Mouse (Mus musculus) liver, adult 10 weeks (tissue): ENCODE measurements around the gene Zrsr1. TPM values are rescaled to one million over a fixed set of nuclear protein-coding genes. Genes with fewer than 3 reads are reported as not detected.

ENCODE experiments used
- polyA plus RNA-seq: library from polyadenylated mRNA; stranded (reverse); fragments of 350-450 nt; fragmentation: Illumina TruSeq; extraction: RNeasy Lipid Tissue Mini Kit (QIAGEN cat#74804); gene quantifications from one replicate; pipeline ENCODE4 v1.2.3, GENCODE M21; 2014; ENCODE audit warnings: low read depth, low replicate concordance

Zrsr1 gene
- polyA plus RNA-seq, result 23.2 TPM

GRCm38 (mm10) chr11:22971835-22972709, at the start of gene Zrsr1:
Zrsr1 (plus strand) TSS chr11:22972005.

GRCm38 (mm10) chr11:22981984-22982757, 10.4 kb downstream of the Zrsr1 start, which contains the start of the genes Gm28048 and Commd1:
Gm28048 (minus strand) TSS chr11:22982090.
Commd1 (minus strand) TSS chr11:22982382.

GRCm38 (mm10) chr11:22990393-22991126, 18.8 kb downstream of the Zrsr1 start, which contains the start of gene Cct4:
Cct4 (plus strand) TSS chr11:22990519.

GRCm38 (mm10) chr11:23007481-23008180, 35.8 kb downstream of the Zrsr1 start, which contains the start of gene Fam161a:
Fam161a (plus strand) TSS chr11:23007531.

Other genes with a start within 250 kb of the Zrsr1 start
- gene B3gnt2, start 111.0 kb upstream of the Zrsr1 start, polyA plus RNA-seq, result 4.4 TPM
- gene Gm28048, start 10.1 kb downstream of the Zrsr1 start, polyA plus RNA-seq, result 20.6 TPM
- 63.0 TPM for gene Commd1, start 10.4 kb downstream of the Zrsr1 start, polyA plus RNA-seq
- gene Cct4, start 18.5 kb downstream of the Zrsr1 start, polyA plus RNA-seq, result 183 TPM
- 5.0 TPM for gene Fam161a, start 35.5 kb downstream of the Zrsr1 start, polyA plus RNA-seq